Mouse (Mus musculus): Measurements from ENCODE around the gene Map3k13. TPM values are rescaled to one million over a fixed set of nuclear protein-coding genes. Genes with fewer than 3 reads are reported as not detected.
"Not testable (repeated sequence)": the region's sequence is repeated elsewhere in the genome, so short reads cannot be mapped to it uniquely, and the experiment has no call there.

Map3k13 gene
- polyA plus RNA-seq, 1 experiment from 2014 or later, result 1.0 TPM

GRCm38 (mm10) chr16:21881582-21882259 is 87.6 kb downstream of the Map3k13 start:
- Histone ChIP-seq H3K4me1 (peaks cover 6% of the 10 kb centered on the region), H3K27me3 (no peaks in the 10 kb centered on the region), H3K4me2 (replicated peaks) (no peak overlapping the region), H3K9me3 (no peaks in the 10 kb centered on the region), H3K4me3 (no peak overlapping the region), H3K36me3 (no peaks in the 10 kb centered on the region), H3K27ac (no peak overlapping the region), H3K9ac (peak overlapping the region; percentile 25; the same call in 1 of the 2 replicates)
- 70% methylated on average over 7 of the region's 7 CpGs for WGBS
- no peak for ATAC-seq (ENCODE audit: low FRiP score, low read depth)

- Histone ChIP-seq H3K9ac (no peak overlapping the region), H3K4me1 (no peaks in the 10 kb centered on the region), H3K27ac (no peak overlapping the region), H3K27me3 (no peaks in the 10 kb centered on the region), H3K4me2 (replicated peaks) (no peak overlapping the region), H3K9me3 (no peaks in the 10 kb centered on the region), H3K36me3 (peaks cover 5% of the 10 kb centered on the region), H3K4me3 (no peak overlapping the region)
- ATAC-seq (ENCODE audit: low FRiP score, low read depth), result no peak
- WGBS, result 79% methylated on average over 2 of the region's 2 CpGs
Observed at GRCm38 (mm10) chr16:21887601-21888000, 93.5 kb downstream of the Map3k13 start.

- Histone ChIP-seq H3K4me1 (no peaks in the 10 kb centered on the region), H3K36me3 (peaks cover 5% of the 10 kb centered on the region), H3K4me2 (replicated peaks) (no peak overlapping the region), H3K27ac (no peak overlapping the region), H3K9me3 (no peaks in the 10 kb centered on the region), H3K27me3 (no peaks in the 10 kb centered on the region), H3K9ac (no peak overlapping the region), H3K4me3 (no peak overlapping the region)
- WGBS, result 92% methylated on average over 6 of the region's 6 CpGs
- no peak for ATAC-seq (ENCODE audit: low FRiP score, low read depth)
Observed at GRCm38 (mm10) chr16:21893890-21894289, 99.7 kb downstream of the Map3k13 start.

GRCm38 (mm10) chr16:21901286-21901685 is 107.1 kb downstream of the Map3k13 start:
- Histone ChIP-seq H3K27me3 (no peaks in the 10 kb centered on the region), H3K9ac (no peak overlapping the region), H3K36me3 (peaks cover 7% of the 10 kb centered on the region), H3K9me3 (no peaks in the 10 kb centered on the region), H3K27ac (no peak overlapping the region), H3K4me3 (no peak overlapping the region), H3K4me2 (replicated peaks) (no peak overlapping the region), H3K4me1 (no peaks in the 10 kb centered on the region)
- no peak for ATAC-seq (ENCODE audit: low FRiP score, low read depth)
- 73% methylated on average over 5 of the region's 5 CpGs for WGBS

GRCm38 (mm10) chr16:21904636-21905035 is 110.5 kb downstream of the Map3k13 start:
- H3K4me3 ChIP-seq, result no peak overlapping the region
- no peak for ATAC-seq (ENCODE audit: low FRiP score, low read depth)
- no peak overlapping the region for H3K9ac ChIP-seq
- H3K4me1 ChIP-seq, result no peaks in the 10 kb centered on the region
- H3K27me3 ChIP-seq, result no peaks in the 10 kb centered on the region
- WGBS, result 81% methylated on average over 10 of the region's 10 CpGs
- no peak overlapping the region for H3K27ac ChIP-seq
- peaks cover 14% of the 10 kb centered on the region for H3K36me3 ChIP-seq
- H3K9me3 ChIP-seq, result no peaks in the 10 kb centered on the region
- no peak overlapping the region for H3K4me2 ChIP-seq (replicated peaks)

- Histone ChIP-seq H3K27ac (no peak overlapping the region), H3K36me3 (peaks cover 21% of the 10 kb centered on the region), H3K27me3 (no peaks in the 10 kb centered on the region), H3K4me3 (no peak overlapping the region), H3K9me3 (no peaks in the 10 kb centered on the region), H3K9ac (no peak overlapping the region), H3K4me2 (replicated peaks) (no peak overlapping the region), H3K4me1 (no peaks in the 10 kb centered on the region)
- ATAC-seq (ENCODE audit: low FRiP score, low read depth), result no peak
- 87% methylated on average over 7 of the region's 7 CpGs for WGBS
Observed at GRCm38 (mm10) chr16:21905996-21906395, 111.8 kb downstream of the Map3k13 start.

GRCm38 (mm10) chr16:21906902-21907301 is 112.8 kb downstream of the Map3k13 start:
- H3K27me3 ChIP-seq, result no peaks in the 10 kb centered on the region
- H3K9ac ChIP-seq, result no peak overlapping the region
- no peaks in the 10 kb centered on the region for H3K4me1 ChIP-seq
- H3K4me2 ChIP-seq (replicated peaks), result no peak overlapping the region
- no peaks in the 10 kb centered on the region for H3K9me3 ChIP-seq
- no peak for ATAC-seq (ENCODE audit: low FRiP score, low read depth)
- 81% methylated on average over 6 of the region's 6 CpGs for WGBS
- no peak overlapping the region for H3K27ac ChIP-seq
- no peak overlapping the region for H3K4me3 ChIP-seq
- H3K36me3 ChIP-seq, result peaks cover 24% of the 10 kb centered on the region

- peaks cover 30% of the 10 kb centered on the region for H3K36me3 ChIP-seq
- not testable (repeated sequence) for H3K27ac ChIP-seq; H3K4me2 ChIP-seq (replicated peaks); H3K27me3 ChIP-seq; H3K9me3 ChIP-seq; H3K4me3 ChIP-seq; ATAC-seq (ENCODE audit: low FRiP score, low read depth); H3K4me1 ChIP-seq; H3K9ac ChIP-seq
- 47% methylated on average over 6 of the region's 8 CpGs for WGBS
Observed at GRCm38 (mm10) chr16:21908906-21909305, 114.8 kb downstream of the Map3k13 start.

- peaks cover 3% of the 10 kb centered on the region; the same call in 1 of the 2 replicates for H3K9me3 ChIP-seq
- no peak overlapping the region for H3K9ac ChIP-seq
- H3K36me3 ChIP-seq, result peaks cover 32% of the 10 kb centered on the region
- ATAC-seq (ENCODE audit: low FRiP score, low read depth), result no peak
- H3K4me2 ChIP-seq (replicated peaks), result no peak overlapping the region
- no peaks in the 10 kb centered on the region for H3K4me1 ChIP-seq
- no peak overlapping the region for H3K4me3 ChIP-seq
- H3K27ac ChIP-seq, result no peak overlapping the region
- 89% methylated on average over 6 of the region's 6 CpGs for WGBS
- no peaks in the 10 kb centered on the region for H3K27me3 ChIP-seq
Observed at GRCm38 (mm10) chr16:21913347-21913746, 119.2 kb downstream of the Map3k13 start.

- ATAC-seq (ENCODE audit: low FRiP score, low read depth), result no peak
- WGBS, result 57% methylated on average over 7 of the region's 7 CpGs
Observed at GRCm38 (mm10) chr16:21916681-21917080, 122.5 kb downstream of the Map3k13 start.

GRCm38 (mm10) chr16:21928471-21928870 is 134.3 kb downstream of the Map3k13 start:
- H3K9ac ChIP-seq, result no peak overlapping the region
- no peaks in the 10 kb centered on the region for H3K9me3 ChIP-seq
- no peaks in the 10 kb centered on the region for H3K4me1 ChIP-seq
- H3K36me3 ChIP-seq, result peaks cover 50% of the 10 kb centered on the region
- H3K27me3 ChIP-seq, result no peaks in the 10 kb centered on the region
- ATAC-seq (ENCODE audit: low FRiP score, low read depth), result no peak
- no peak overlapping the region for H3K4me2 ChIP-seq (replicated peaks)
- H3K4me3 ChIP-seq, result no peak overlapping the region
- 46% methylated on average over 13 of the region's 13 CpGs for whole genome bisulfite sequencing
- H3K27ac ChIP-seq, result no peak overlapping the region

More at GRCm38 (mm10) chr16:21916681-21917080, 122.5 kb downstream of the Map3k13 start:
- H3K27ac ChIP-seq, result no peak overlapping the region
- no peak overlapping the region for H3K4me3 ChIP-seq
- no peak overlapping the region for H3K9ac ChIP-seq
- no peaks in the 10 kb centered on the region for H3K27me3 ChIP-seq
- peaks cover 33% of the 10 kb centered on the region for H3K36me3 ChIP-seq
- no peak overlapping the region for H3K4me2 ChIP-seq (replicated peaks)
- H3K9me3 ChIP-seq, result peaks cover 5% of the 10 kb centered on the region; the same call in 1 of the 2 replicates
- H3K4me1 ChIP-seq, result no peaks in the 10 kb centered on the region

- Histone ChIP-seq H3K4me3 (peak within 1 kb of the TSS; percentile 59), H3K9me3 (no peaks in the 10 kb centered on the region), H3K27ac (no peak within 1 kb of the TSS), H3K36me3 (no peaks in the 10 kb centered on the region; the same call in 1 of the 2 replicates), H3K4me2 (replicated peaks) (peak within 1 kb of the TSS; percentile 83), H3K9ac (peak within 1 kb of the TSS; percentile 82), H3K27me3 (no peaks in the 10 kb centered on the region), H3K4me1 (peaks cover 9% of the 10 kb centered on the region)
- 1% methylated on average over 61 of the region's 63 CpGs for WGBS
- ATAC-seq (ENCODE audit: low FRiP score, low read depth), result peak; percentile 97
Observed at GRCm38 (mm10) chr16:21946761-21947715, 152.9 kb downstream of the Map3k13 start, which contains the start of gene Tmem41a. Gene Tmem41a, minus strand, starts transcription at chr16:21947552.

Measured in limb, embryonic 13.5 days (tissue).